Mouse (Mus musculus): ENCODE measurements around the gene Fubp3. TPM values are rescaled to one million over a fixed set of nuclear protein-coding genes. Genes with fewer than 3 reads are reported as not detected.

The Fubp3 gene
- polyA plus RNA-seq, 1 experiment, result 23.6 TPM

DNA sequence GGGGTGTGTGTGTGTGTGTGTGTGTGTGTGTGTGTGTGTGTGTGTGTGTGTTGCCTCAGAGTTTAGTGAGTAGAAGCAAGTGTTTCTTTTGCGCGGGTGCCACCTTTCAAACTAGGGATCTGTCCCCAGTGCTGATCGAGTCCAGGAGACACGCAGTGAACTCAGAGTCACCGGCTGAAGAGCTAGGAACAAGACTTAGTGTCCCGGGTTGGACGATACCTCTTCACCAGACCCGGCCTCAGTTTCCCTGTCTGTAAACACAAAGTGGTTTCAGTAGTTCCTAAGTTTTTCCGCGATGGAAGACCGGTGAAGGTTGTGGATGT, 69.0 kb downstream of the Fubp3 start:
- TF ChIP-seq CTCF (conservative IDR thresholded peaks at IDR 0.05; ENCODE audit: insufficient read depth, insufficient read length, low read depth, low read length), result no peak
- TF ChIP-seq POLR2A (IDR thresholded peaks at IDR 0.05; ENCODE audit: low read depth, low read length), result no peak
- H3K27ac ChIP-seq (ENCODE audit: insufficient read depth, low read depth, low read length), result no peak overlapping the region
- no peak overlapping the region for H3K4me3 ChIP-seq (ENCODE audit: insufficient read depth, low read depth, low read length)
- H3K36me3 ChIP-seq (ENCODE audit: control insufficient read depth, insufficient read depth, low read length), result no peaks in the 10 kb centered on the region
- DNase-seq, result no peak
- H3K27me3 ChIP-seq (replicated peaks; ENCODE audit: control insufficient read depth, insufficient read depth, low read length), result peaks cover 9% of the 10 kb centered on the region
- no peaks in the 10 kb centered on the region for H3K4me1 ChIP-seq (ENCODE audit: control insufficient read depth, insufficient read depth, low read length)
- WGBS, result 2% methylated on average over 11 of the region's 11 CpGs

DNA sequence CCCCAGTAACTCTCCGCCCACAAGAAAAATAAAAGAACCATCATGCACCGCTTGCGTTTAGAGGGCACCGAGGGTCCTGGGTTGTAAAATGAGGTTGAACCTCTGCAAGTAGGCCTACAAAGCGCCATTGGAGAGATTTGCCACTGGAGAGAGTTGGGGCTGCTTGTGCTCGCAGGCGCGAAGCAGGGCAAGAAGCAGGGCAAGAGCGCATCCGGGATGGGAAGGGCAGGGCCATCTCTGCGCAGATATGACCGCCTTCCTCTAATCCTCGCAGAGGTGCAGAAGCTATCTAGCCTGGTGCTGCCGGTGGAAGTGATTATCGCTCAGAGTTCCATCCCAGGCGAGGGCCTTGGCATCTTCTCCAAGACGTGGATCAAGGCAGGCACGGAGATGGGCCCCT, 69.5 kb downstream of the Fubp3 start:
- no peak for TF ChIP-seq POLR2A (IDR thresholded peaks at IDR 0.05; ENCODE audit: low read depth, low read length)
- TF ChIP-seq CTCF (conservative IDR thresholded peaks at IDR 0.05; ENCODE audit: insufficient read depth, insufficient read length, low read depth, low read length), result no peak
- Histone ChIP-seq H3K4me1 (ENCODE audit: control insufficient read depth, insufficient read depth, low read length) (no peaks in the 10 kb centered on the region), H3K36me3 (ENCODE audit: control insufficient read depth, insufficient read depth, low read length) (no peaks in the 10 kb centered on the region), H3K27me3 (replicated peaks; ENCODE audit: control insufficient read depth, insufficient read depth, low read length) (peaks cover 4% of the 10 kb centered on the region), H3K27ac (ENCODE audit: insufficient read depth, low read depth, low read length) (no peak overlapping the region), H3K4me3 (ENCODE audit: insufficient read depth, low read depth, low read length) (no peak overlapping the region)
- 4% methylated on average over 18 of the region's 18 CpGs for WGBS
- no peak for DNase-seq

DNA sequence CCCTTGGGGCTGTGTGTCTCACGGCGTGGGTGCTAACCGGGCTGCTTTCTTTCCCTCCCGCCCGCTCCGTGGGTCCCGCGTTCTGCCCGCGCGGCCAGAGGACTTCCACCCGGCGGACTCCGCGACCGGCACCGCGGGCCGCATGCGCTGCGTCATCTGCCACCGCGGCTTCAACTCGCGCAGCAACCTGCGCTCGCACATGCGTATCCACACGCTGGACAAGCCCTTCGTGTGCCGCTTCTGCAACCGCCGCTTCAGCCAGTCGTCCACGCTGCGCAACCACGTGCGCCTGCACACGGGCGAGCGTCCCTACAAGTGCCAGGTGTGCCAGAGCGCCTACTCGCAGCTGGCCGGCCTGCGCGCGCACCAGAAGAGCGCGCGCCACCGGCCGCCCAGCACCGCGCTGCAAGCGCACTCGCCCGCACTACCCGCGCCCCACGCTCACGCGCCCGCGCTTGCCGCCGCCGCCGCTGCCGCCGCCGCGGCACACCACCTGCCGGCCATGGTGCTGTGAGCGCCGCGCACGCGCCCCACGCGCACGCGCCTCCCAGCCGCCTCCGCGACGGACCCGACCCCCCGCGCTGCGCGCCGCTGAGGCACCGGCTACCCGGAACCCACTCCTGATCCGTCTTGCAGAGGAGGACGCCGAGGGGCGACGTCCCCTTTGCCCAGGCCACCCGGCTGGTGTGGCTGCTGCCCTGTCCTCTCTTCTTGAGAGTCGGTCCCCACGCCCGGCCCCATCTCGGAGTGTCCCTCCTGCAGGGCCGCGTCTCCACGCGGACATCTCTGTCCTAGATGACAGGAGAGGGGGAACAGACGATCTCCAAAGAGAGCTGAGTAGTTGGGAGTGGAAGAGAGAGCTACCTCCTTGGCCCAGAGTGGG, 81.8 kb downstream of the Fubp3 start:
- 0 out of 2 replicates have a peak, but pooled peaks cover 1% of the 10 kb centered on the region for H3K27me3 ChIP-seq (replicated peaks; ENCODE audit: control insufficient read depth, insufficient read depth, low read length)
- TF ChIP-seq CTCF (conservative IDR thresholded peaks at IDR 0.05; ENCODE audit: insufficient read depth, insufficient read length, low read depth, low read length), result no peak
- no peak for TF ChIP-seq POLR2A (IDR thresholded peaks at IDR 0.05; ENCODE audit: low read depth, low read length)

DNA sequence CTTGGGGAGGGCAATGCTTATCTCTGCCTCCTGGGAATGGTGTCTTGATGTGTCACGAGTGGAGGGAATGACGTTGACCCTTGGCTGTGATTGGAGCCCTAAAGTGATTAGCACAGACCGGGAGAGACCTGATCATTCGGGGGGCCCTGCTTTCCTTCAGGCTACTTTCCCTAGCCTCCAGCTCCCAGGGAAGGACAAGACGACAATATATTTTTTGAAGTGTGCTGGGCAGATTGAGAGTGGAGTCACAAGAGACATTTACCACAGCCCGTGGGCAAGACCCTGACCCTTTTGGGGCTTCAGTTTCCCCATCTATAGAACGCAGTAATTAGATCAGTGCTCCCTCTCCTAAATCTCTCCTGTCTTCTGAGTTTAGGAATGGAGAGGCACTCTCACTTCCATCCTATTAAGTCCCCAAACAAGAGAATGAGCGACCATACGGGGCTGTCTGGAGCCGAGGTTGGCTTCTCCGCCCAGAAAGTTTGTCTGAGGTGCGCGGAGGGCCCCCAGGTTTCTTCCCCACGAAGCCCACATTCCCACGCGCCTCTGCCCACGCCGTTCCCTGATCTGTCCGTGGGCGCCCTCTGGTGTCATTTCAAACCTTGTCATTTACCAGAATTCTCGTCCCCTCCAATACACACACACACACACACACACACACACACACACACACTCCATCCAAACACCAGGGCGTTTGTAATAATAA, 82.6 kb downstream of the Fubp3 start:
- Histone ChIP-seq H3K4me1 (ENCODE audit: control insufficient read depth, insufficient read depth, low read length) (no peaks in the 10 kb centered on the region), H3K36me3 (ENCODE audit: control insufficient read depth, insufficient read depth, low read length) (no peaks in the 10 kb centered on the region), H3K27ac (ENCODE audit: insufficient read depth, low read depth, low read length) (no peak overlapping the region), H3K4me3 (ENCODE audit: insufficient read depth, low read depth, low read length) (no peak overlapping the region), H3K27me3 (replicated peaks; ENCODE audit: control insufficient read depth, insufficient read depth, low read length) (0 out of 2 replicates have a peak, but pooled peaks cover 1% of the 10 kb centered on the region)
- DNase-seq, result peak; percentile 49
- TF ChIP-seq POLR2A (IDR thresholded peaks at IDR 0.05; ENCODE audit: low read depth, low read length), result no peak
- TF ChIP-seq CTCF (conservative IDR thresholded peaks at IDR 0.05; ENCODE audit: insufficient read depth, insufficient read length, low read depth, low read length), result peak; percentile 51
- WGBS, result 6% methylated on average over 22 of the region's 22 CpGs

More for the DNA sequence above, 81.8 kb downstream of the Fubp3 start:
- Histone ChIP-seq H3K4me1 (ENCODE audit: control insufficient read depth, insufficient read depth, low read length) (no peaks in the 10 kb centered on the region), H3K4me3 (ENCODE audit: insufficient read depth, low read depth, low read length) (peak overlapping the region; percentile 39; the same call in 1 of the 2 replicates), H3K27ac (ENCODE audit: insufficient read depth, low read depth, low read length) (no peak overlapping the region), H3K36me3 (ENCODE audit: control insufficient read depth, insufficient read depth, low read length) (no peaks in the 10 kb centered on the region)
- WGBS, result 1% methylated on average over 100 of the region's 109 CpGs
- no peak for DNase-seq

DNA sequence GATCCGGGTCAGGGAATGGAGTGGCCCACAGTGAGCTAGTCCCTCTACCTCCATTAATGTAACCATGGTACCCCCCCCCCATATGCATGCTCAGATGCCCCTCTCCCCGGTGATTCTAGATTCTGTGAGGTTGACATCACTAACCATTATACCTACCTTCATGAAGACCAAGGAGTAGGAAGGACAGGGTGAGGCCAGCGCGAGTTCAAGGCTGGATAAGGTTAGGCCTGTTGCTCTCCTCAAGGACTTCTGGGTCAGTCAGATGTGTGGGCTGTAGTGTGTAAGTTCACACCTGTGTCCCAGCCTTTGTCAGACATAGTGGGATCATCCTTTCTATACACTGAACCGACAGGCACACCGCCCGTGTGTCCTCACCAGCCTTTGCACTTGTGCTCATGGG, 83.9 kb downstream of the Fubp3 start:
- Histone ChIP-seq H3K4me1 (ENCODE audit: control insufficient read depth, insufficient read depth, low read length) (no peaks in the 10 kb centered on the region), H3K36me3 (ENCODE audit: control insufficient read depth, insufficient read depth, low read length) (no peaks in the 10 kb centered on the region), H3K27ac (ENCODE audit: insufficient read depth, low read depth, low read length) (no peak overlapping the region), H3K4me3 (ENCODE audit: insufficient read depth, low read depth, low read length) (no peak overlapping the region), H3K27me3 (replicated peaks; ENCODE audit: control insufficient read depth, insufficient read depth, low read length) (0 out of 2 replicates have a peak, but pooled peaks cover 1% of the 10 kb centered on the region)
- TF ChIP-seq CTCF (conservative IDR thresholded peaks at IDR 0.05; ENCODE audit: insufficient read depth, insufficient read length, low read depth, low read length) (no peak), POLR2A (IDR thresholded peaks at IDR 0.05; ENCODE audit: low read depth, low read length) (no peak)
- WGBS, result 80% methylated on average over 7 of the region's 7 CpGs
- DNase-seq, result no peak

DNA sequence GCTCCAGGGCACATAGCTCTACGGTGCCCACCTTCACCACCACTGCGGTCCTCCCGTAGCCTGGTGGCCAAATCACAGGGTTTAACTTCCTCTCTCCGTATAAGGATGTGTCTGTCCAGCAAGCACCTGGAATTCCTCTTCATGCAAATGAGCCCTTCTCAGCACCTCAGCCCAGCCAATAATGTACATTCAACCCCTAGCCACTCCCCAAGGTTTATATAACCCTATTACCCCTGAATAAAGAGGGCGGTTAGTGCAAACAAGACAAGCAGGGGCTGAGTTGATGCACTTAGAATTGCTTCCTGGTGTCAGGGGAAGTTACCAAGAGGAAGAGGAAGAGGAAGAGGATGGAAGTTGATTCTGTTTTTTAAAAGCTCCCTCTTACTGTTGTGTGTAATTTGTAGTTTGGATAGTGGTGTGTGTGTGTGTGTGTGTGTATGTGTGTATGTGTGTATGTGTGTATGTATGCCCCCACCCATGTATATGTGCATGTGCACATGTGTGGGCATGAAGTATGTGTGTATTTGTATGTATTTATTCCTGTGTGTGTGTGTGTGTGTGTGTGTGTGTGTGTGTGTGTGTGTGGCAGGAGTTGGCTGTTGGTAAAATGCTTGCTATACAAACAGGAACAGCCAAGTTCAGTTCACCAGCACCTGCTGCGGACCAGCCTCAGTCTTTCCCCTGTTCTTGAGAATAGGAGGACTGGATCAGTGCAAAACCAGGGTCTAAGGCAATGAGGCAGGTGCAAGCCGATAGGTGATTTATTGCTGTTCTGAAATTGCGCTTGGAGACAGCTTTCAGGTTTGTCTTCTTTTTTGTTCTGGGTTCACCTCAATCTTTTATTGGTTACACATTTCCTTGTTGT, 90.7 kb downstream of the Fubp3 start:
- H3K27ac ChIP-seq (ENCODE audit: insufficient read depth, low read depth, low read length), result no peak overlapping the region
- peak; percentile 21 for DNase-seq
- no peaks in the 10 kb centered on the region for H3K27me3 ChIP-seq (replicated peaks; ENCODE audit: control insufficient read depth, insufficient read depth, low read length)
- H3K4me1 ChIP-seq (ENCODE audit: control insufficient read depth, insufficient read depth, low read length), result peaks cover 3% of the 10 kb centered on the region; the same call in 1 of the 2 replicates
- TF ChIP-seq POLR2A (IDR thresholded peaks at IDR 0.05; ENCODE audit: low read depth, low read length) (no peak), CTCF (conservative IDR thresholded peaks at IDR 0.05; ENCODE audit: insufficient read depth, insufficient read length, low read depth, low read length) (no peak)
- H3K4me3 ChIP-seq (ENCODE audit: insufficient read depth, low read depth, low read length), result no peak overlapping the region
- 30% methylated on average over 8 of the region's 8 CpGs for WGBS
- no peaks in the 10 kb centered on the region for H3K36me3 ChIP-seq (ENCODE audit: control insufficient read depth, insufficient read depth, low read length)

Measured in kidney, adult 2 months (tissue).